ENCODE assay signal across 9 mouse cellular contexts in genomic region chr6:7555688-7556476, GRCm38 (mm10). TPM values are rescaled to one million over a fixed set of nuclear protein-coding genes. Genes with fewer than 3 reads are reported as not detected.
DNase-seq lines count a peak whose midpoint lies in the region; ATAC-seq lines count a peak whose summit lies in the region.
"Had no signal": no experiment of that assay in that cellular context is flagged by ENCODE, and none has a peak within 500 bp of the region (broad histone marks: within the 10 kb centered on the region; RNA-seq: fewer than 3 reads in every experiment).

No protein-coding gene starts in this region.

- H3K4me2 ChIP-seq in forebrain, embryonic 15.5 days (replicated peaks) = peak overlapping the region; percentile 88
- H3K4me2 ChIP-seq in midbrain, embryonic 12.5 days (replicated peaks) = peak overlapping the region; percentile 76

- H3K9me3 ChIP-seq in forebrain, embryonic 15.5 days = no peaks in the 10 kb centered on the region
- H3K9me3 ChIP-seq in midbrain, embryonic 12.5 days = no peaks in the 10 kb centered on the region

- DNase-seq in right cerebral cortex, postnatal 4 days = peak; percentile 6
- no peak for DNase-seq in right cerebral cortex, postnatal 36 days (ENCODE audit: low spot score in 2 of 2)
- DNase-seq in gastrocnemius, adult 8-10 months (ENCODE audit: low spot score in 2 of 2) = no peak
- no peak for DNase-seq in gastrocnemius, postnatal 14 days
- DNase-seq in spleen, postnatal 14 days (ENCODE audit: low spot score in 2 of 2) = no peak

- intact Hi-C loops in gastrocnemius, postnatal 14 days (cut with DNase I; ENCODE audit: low total_unique reads) = no loop called here

- H3K4me3 ChIP-seq in forebrain, embryonic 15.5 days = peak overlapping the region; percentile 48
- H3K4me3 ChIP-seq in midbrain, embryonic 12.5 days = peak overlapping the region; percentile 43

- no peaks in the 10 kb centered on the region for H3K36me3 ChIP-seq in forebrain, embryonic 15.5 days
- H3K36me3 ChIP-seq in midbrain, embryonic 12.5 days = no peaks in the 10 kb centered on the region

- no peak overlapping the region for H3K27ac ChIP-seq in forebrain, embryonic 15.5 days (replicated peaks)
- H3K27ac ChIP-seq in midbrain, embryonic 12.5 days (replicated peaks) = no peak overlapping the region

- ATAC-seq in forebrain, embryonic 15.5 days (replicated peaks) = peak; percentile 36
- peak; percentile 32 for ATAC-seq in midbrain, embryonic 12.5 days (ENCODE audit: low FRiP score, low read depth)

- H3K4me1 ChIP-seq in forebrain, embryonic 15.5 days = peaks cover 20% of the 10 kb centered on the region
- H3K4me1 ChIP-seq in midbrain, embryonic 12.5 days = peaks cover 22% of the 10 kb centered on the region

- WGBS in forebrain, embryonic 15.5 days = under 1% methylated on average over 25 of the region's 25 CpGs
- 1% methylated on average over 25 of the region's 25 CpGs for WGBS in midbrain, embryonic 12.5 days

- peak overlapping the region; percentile 39; the same call in 1 of the 2 replicates for H3K9ac ChIP-seq in forebrain, embryonic 15.5 days (replicated peaks)
- no peak overlapping the region; the same call in 1 of the 2 replicates for H3K9ac ChIP-seq in midbrain, embryonic 12.5 days (replicated peaks)

- peaks cover 29% of the 10 kb centered on the region for H3K27me3 ChIP-seq in forebrain, embryonic 15.5 days
- H3K27me3 ChIP-seq in midbrain, embryonic 12.5 days = peaks cover 36% of the 10 kb centered on the region

RNA-seq across cellular contexts. Expression of gene Tac1, which starts 1.2 kb away (rescaled TPM):
- 50.8 and 69.4 TPM in 2 replicates for polyA plus RNA-seq in forebrain, embryonic 15.5 days (2015; fragmentation: Nextera tagmentation; extraction: Ambion mirVana)
- polyA plus RNA-seq in midbrain, embryonic 12.5 days (2016; fragmentation: Nextera tagmentation; extraction: Ambion mirVana) = 19.4 and 24.5 TPM in 2 replicates
- total RNA-seq in gastrocnemius, adult 8-10 months (2022) = not detected
- total RNA-seq in gastrocnemius, postnatal 14 days (2021) = not detected
- total RNA-seq: common myeloid progenitor, adult 5-6 weeks; neutrophil, adult 5-6 weeks had no signal
